Mouse (Mus musculus) C2C12 (cell line): ENCODE results near the gene Nexn. TPM values are rescaled to one million over a fixed set of nuclear protein-coding genes. Genes with fewer than 3 reads are reported as not detected.
"Not testable (repeated sequence)": the region's sequence is repeated elsewhere in the genome, so short reads cannot be mapped to it uniquely, and the experiment has no call there.

Experiments used
- H3K27me3 ChIP-seq: one replicate; pipeline ENCODE4 v1.6.1; 2011; ENCODE audit not compliant: control insufficient read depth, insufficient read depth, insufficient read length
- H3K36me3 ChIP-seq: one replicate; pipeline ENCODE4 v1.6.1; 2011; ENCODE audit not compliant: control insufficient read depth, insufficient read depth
- H3K4me3 ChIP-seq: one replicate; pipeline ENCODE4 v1.5.1; 2011; ENCODE audit warnings: mild to moderate bottlenecking, control low read depth; ENCODE audit not compliant: poor library complexity, insufficient read depth, severe bottlenecking
- H3K79me2 ChIP-seq: one replicate; pipeline ENCODE4 v1.6.1; 2011; ENCODE audit not compliant: control insufficient read depth, insufficient read depth
- H3K79me3 ChIP-seq: one replicate; pipeline ENCODE4 v1.6.1; 2011; ENCODE audit warnings: low read depth, control low read depth
- H3ac ChIP-seq: one replicate; pipeline ENCODE3; 2011; ENCODE audit warnings: low read depth; ENCODE audit not compliant: control insufficient read depth, insufficient read length
- CEBPB ChIP-seq: IDR thresholded peaks from one replicate; pipeline ENCODE4 v1.6.1; 2011; ENCODE audit warnings: low read depth, mild to moderate bottlenecking, control low read depth, moderate library complexity
- CTCF ChIP-seq: IDR thresholded peaks from one replicate; pipeline ENCODE4 v1.5.1; 2011; ENCODE audit not compliant: control insufficient read depth, insufficient read depth, insufficient read length
- FOSL1 ChIP-seq: IDR thresholded peaks from one replicate; pipeline ENCODE4 v1.8.0; 2011; ENCODE audit warnings: mild to moderate bottlenecking, low read length; ENCODE audit not compliant: poor library complexity, insufficient read depth, severe bottlenecking
- MAX ChIP-seq: IDR thresholded peaks from one replicate; pipeline ENCODE4 v1.6.1; 2011; ENCODE audit warnings: mild to moderate bottlenecking, control low read depth
- MYOD1 ChIP-seq: IDR thresholded peaks from one replicate; pipeline ENCODE4 v1.6.1; 2011; ENCODE audit warnings: low read depth; ENCODE audit not compliant: control insufficient read depth, insufficient read length
- MYOG ChIP-seq: IDR thresholded peaks from one replicate; pipeline ENCODE4 v1.6.1; 2011; ENCODE audit not compliant: control insufficient read depth, insufficient read length; ENCODE audit errors: extremely low read depth
- USF1 ChIP-seq: IDR thresholded peaks from one replicate; pipeline ENCODE4 v1.6.1; 2011; ENCODE audit warnings: low read depth, mild to moderate bottlenecking, control low read depth, moderate library complexity
- polyA plus RNA-seq: library from polyadenylated mRNA; unstranded; fragments of >200 nt; fragmentation: generic; extraction: Trizol; gene quantifications from one replicate; pipeline ENCODE4 v1.2.1, GENCODE M21; 2012; ENCODE audit warnings: missing spikeins

Nexn gene
- polyA plus RNA-seq, 1 experiment: 13.5 TPM

- peaks cover 3% of the 10 kb centered on the region for H3K36me3 ChIP-seq
- H3K4me3 ChIP-seq: no peak overlapping the region
- peaks cover 20% of the 10 kb centered on the region for H3K79me3 ChIP-seq
- TF ChIP-seq CEBPB: no peak
- TF ChIP-seq MAX: no peak
- no peak for TF ChIP-seq FOSL1
- TF ChIP-seq MYOG: no peak
- no peak for TF ChIP-seq CTCF
- TF ChIP-seq USF1: no peak
- TF ChIP-seq MYOD1: no peak
- H3K27me3 ChIP-seq: no peaks in the 10 kb centered on the region
- H3K79me2 ChIP-seq: peaks cover 55% of the 10 kb centered on the region
- H3ac ChIP-seq: no peak overlapping the region
Observed at GRCm38 (mm10) chr3:152260362-152260761, 5.8 kb downstream of the Nexn start.

GRCm38 (mm10) chr3:152259409-152259808 lies 6.7 kb downstream of the Nexn start:
- H3K36me3 ChIP-seq, H3ac ChIP-seq, H3K27me3 ChIP-seq, H3K4me3 ChIP-seq: not testable (repeated sequence)
- peaks cover 16% of the 10 kb centered on the region for H3K79me3 ChIP-seq
- H3K79me2 ChIP-seq: peaks cover 46% of the 10 kb centered on the region
- peak; percentile 66 for TF ChIP-seq CTCF

- H3K4me3 ChIP-seq: no peak overlapping the region
- H3K79me2 ChIP-seq: peaks cover 27% of the 10 kb centered on the region
- H3ac ChIP-seq: no peak overlapping the region
- H3K27me3 ChIP-seq: no peaks in the 10 kb centered on the region
- peaks cover 21% of the 10 kb centered on the region for H3K36me3 ChIP-seq
- peaks cover 16% of the 10 kb centered on the region for H3K79me3 ChIP-seq
- no peak for TF ChIP-seq FOSL1
- TF ChIP-seq MYOG: no peak
- TF ChIP-seq CEBPB: no peak
- no peak for TF ChIP-seq MAX
- TF ChIP-seq CTCF: no peak
- no peak for TF ChIP-seq USF1
- TF ChIP-seq MYOD1: no peak
Observed at GRCm38 (mm10) chr3:152257528-152257927, 8.6 kb downstream of the Nexn start.

GRCm38 (mm10) chr3:152250487-152250886 lies 15.7 kb downstream of the Nexn start:
- no peaks in the 10 kb centered on the region for H3K27me3 ChIP-seq
- TF ChIP-seq USF1 (no peak), CTCF (no peak), MAX (no peak), MYOG (no peak), MYOD1 (no peak), FOSL1 (no peak), CEBPB (no peak)
- H3K79me2 ChIP-seq: no peaks in the 10 kb centered on the region
- no peak overlapping the region for H3K4me3 ChIP-seq
- no peak overlapping the region for H3ac ChIP-seq
- no peaks in the 10 kb centered on the region for H3K79me3 ChIP-seq
- peaks cover 46% of the 10 kb centered on the region for H3K36me3 ChIP-seq

GRCm38 (mm10) chr3:152247708-152248107 lies 18.4 kb downstream of the Nexn start:
- Histone ChIP-seq H3K79me3 (no peaks in the 10 kb centered on the region), H3ac (no peak overlapping the region), H3K4me3 (no peak overlapping the region), H3K27me3 (no peaks in the 10 kb centered on the region), H3K36me3 (peaks cover 39% of the 10 kb centered on the region), H3K79me2 (no peaks in the 10 kb centered on the region)
- TF ChIP-seq MAX (no peak), CTCF (no peak), MYOD1 (no peak), MYOG (no peak), FOSL1 (no peak), USF1 (no peak), CEBPB (no peak)

- no peaks in the 10 kb centered on the region for H3K79me2 ChIP-seq
- peaks cover 37% of the 10 kb centered on the region for H3K36me3 ChIP-seq
- H3K27me3 ChIP-seq: no peaks in the 10 kb centered on the region
- H3ac ChIP-seq: no peak overlapping the region
- H3K4me3 ChIP-seq: no peak overlapping the region
- no peak for TF ChIP-seq CTCF
- TF ChIP-seq USF1: no peak
- no peak for TF ChIP-seq FOSL1
- TF ChIP-seq MYOG: no peak
- no peaks in the 10 kb centered on the region for H3K79me3 ChIP-seq
Observed at GRCm38 (mm10) chr3:152245273-152245910, 20.8 kb downstream of the Nexn start.
